Mouse (Mus musculus) heart, postnatal 0 days (tissue): ENCODE results near the gene Fam217a.
"Not testable (repeated sequence)": the region's sequence is repeated elsewhere in the genome, so short reads cannot be mapped to it uniquely, and the experiment has no call there.

Source experiments
- CTCF ChIP-seq: IDR thresholded peaks from 2 replicates; pipeline ENCODE4 v1.5.1; 2016; ENCODE audit warnings: antibody characterized with exemption, control low read depth, low read depth
- EP300 ChIP-seq: IDR thresholded peaks from 2 replicates; pipeline ENCODE4 v1.6.1; 2016; ENCODE audit warnings: antibody characterized with exemption, low read depth

DNA sequence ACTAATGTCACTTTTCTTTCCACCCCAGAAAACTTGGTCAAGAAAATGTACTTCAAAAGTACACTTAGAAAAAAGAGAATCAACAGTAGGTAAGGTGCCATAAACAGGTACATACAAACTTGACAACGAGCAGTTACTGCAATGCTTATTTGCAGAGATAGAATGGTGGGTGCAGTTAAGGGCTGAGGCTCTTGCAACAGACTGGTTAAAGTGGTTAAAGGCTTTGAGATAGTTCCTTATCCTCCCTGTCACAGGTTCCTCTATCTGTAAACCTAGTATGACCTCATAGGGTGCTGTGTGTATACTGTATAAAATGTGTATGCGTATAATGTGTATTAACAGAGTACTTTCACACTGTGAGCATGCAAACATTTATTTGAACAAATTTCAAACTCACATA is 27.3 kb upstream of the Fam217a start:
- TF ChIP-seq EP300, CTCF: not testable (repeated sequence)
